Mouse (Mus musculus) lung, postnatal 10 days (tissue): ENCODE results near the gene Socs3.

Experiments
- DNase-seq: peaks from one replicate; pipeline ENCODE4 v3.0.0; 2021

Gene Socs3

GRCm38 (mm10) chr11:117969945-117970872, at the start of gene Socs3:
TSS of gene Socs3 (minus strand) at chr11:117970047.
- peak; percentile 97 for DNase-seq

GRCm38 (mm10) chr11:118018328-118018727, 48.5 kb upstream of the Socs3 start:
- no peak for DNase-seq

- no peak for DNase-seq
Observed at GRCm38 (mm10) chr11:118015381-118016145, 45.7 kb upstream of the Socs3 start.

- DNase-seq = no peak
Observed at GRCm38 (mm10) chr11:118014391-118014995, 44.6 kb upstream of the Socs3 start.

GRCm38 (mm10) chr11:118013339-118013738, 43.5 kb upstream of the Socs3 start:
- DNase-seq = no peak

- no peak for DNase-seq
Observed at GRCm38 (mm10) chr11:118012595-118012994, 42.7 kb upstream of the Socs3 start.

- no peak for DNase-seq
Observed at GRCm38 (mm10) chr11:118009865-118010571, 40.2 kb upstream of the Socs3 start.

- DNase-seq = no peak
Observed at GRCm38 (mm10) chr11:118008843-118009242, 39.0 kb upstream of the Socs3 start.

- no peak for DNase-seq
Observed at GRCm38 (mm10) chr11:118008144-118008805, 38.4 kb upstream of the Socs3 start.

- DNase-seq = peak; percentile 54
Observed at GRCm38 (mm10) chr11:118007460-118008143, 37.8 kb upstream of the Socs3 start.

GRCm38 (mm10) chr11:118004217-118004616, 34.4 kb upstream of the Socs3 start:
- DNase-seq = peak; percentile 60

GRCm38 (mm10) chr11:118003718-118004117, 33.9 kb upstream of the Socs3 start:
- DNase-seq = peak; percentile 42

GRCm38 (mm10) chr11:118003176-118003575, 33.3 kb upstream of the Socs3 start:
- no peak for DNase-seq

- DNase-seq = no peak
Observed at GRCm38 (mm10) chr11:118000565-118001215, 30.8 kb upstream of the Socs3 start.

GRCm38 (mm10) chr11:118000083-118000482, 30.2 kb upstream of the Socs3 start:
- DNase-seq = no peak

- DNase-seq = no peak
Observed at GRCm38 (mm10) chr11:117999260-117999934, 29.6 kb upstream of the Socs3 start.

- DNase-seq = no peak
Observed at GRCm38 (mm10) chr11:117998356-117998755, 28.5 kb upstream of the Socs3 start.

GRCm38 (mm10) chr11:117997085-117997484, 27.2 kb upstream of the Socs3 start:
- DNase-seq = no peak

- DNase-seq = no peak
Observed at GRCm38 (mm10) chr11:117996066-117996465, 26.2 kb upstream of the Socs3 start.

- no peak for DNase-seq
Observed at GRCm38 (mm10) chr11:117995661-117996060, 25.8 kb upstream of the Socs3 start.
